Mouse (Mus musculus): ENCODE results near the gene Cacna1e.

GRCm38 (mm10) chr1:154888495-154888894 is 4.2 kb upstream of the Cacna1e start:
- TF ChIP-seq CTCF (conservative IDR thresholded peaks at IDR 0.05; ENCODE audit: low read length) (no peak), NANOG (IDR thresholded peaks at IDR 0.05; ENCODE audit: borderline replicate concordance, low read length) (no peak), POU5F1 (IDR thresholded peaks at IDR 0.05; ENCODE audit: borderline replicate concordance, low read length) (no peak)
